Mouse (Mus musculus) layer of hippocampus, postnatal 36 days (tissue): Measurements from ENCODE around the gene Zfx. TPM values are rescaled to one million over a fixed set of nuclear protein-coding genes. Genes with fewer than 3 reads are reported as not detected.
A peak's percentile ranks its signal among the peaks of the same experiment; 100 is the strongest.

Source experiments
- DNase-seq, 2 experiments: peaks; one replicate each; pipeline ENCODE4 v3.0.0; 2022
- total RNA-seq, 2 experiments: library from RNA; stranded (reverse); gene quantifications; 2 replicates each; pipeline ENCODE4 v1.2.3; 2021

Zfx gene
- total RNA-seq, 2 experiments from 2014 or later: 32.0 to 35.0 TPM

DNA sequence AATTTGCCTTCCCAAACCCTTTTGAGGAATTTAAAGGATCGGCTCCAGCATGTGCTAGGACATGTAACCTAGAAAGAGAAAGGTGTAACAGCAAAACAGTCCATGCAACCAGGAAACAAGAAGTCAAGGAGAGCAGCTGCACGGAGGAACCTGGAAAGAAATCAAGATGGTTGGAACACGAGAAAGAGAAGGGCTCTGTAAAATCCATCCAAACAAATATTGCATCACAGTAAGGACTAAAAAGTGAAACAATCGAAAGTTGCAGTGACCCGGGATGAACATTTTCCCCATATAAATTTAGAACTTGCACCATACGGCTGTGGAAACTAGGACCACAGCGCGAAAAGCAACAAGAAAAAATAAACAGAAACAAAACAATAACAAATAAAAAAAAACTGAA, 62.8 kb downstream of the Zfx start:
- DNase-seq: no peak

- no peak for DNase-seq
Observed at GRCm38 (mm10) chrX:94058748-94059147, 64.8 kb downstream of the Zfx start.

DNA sequence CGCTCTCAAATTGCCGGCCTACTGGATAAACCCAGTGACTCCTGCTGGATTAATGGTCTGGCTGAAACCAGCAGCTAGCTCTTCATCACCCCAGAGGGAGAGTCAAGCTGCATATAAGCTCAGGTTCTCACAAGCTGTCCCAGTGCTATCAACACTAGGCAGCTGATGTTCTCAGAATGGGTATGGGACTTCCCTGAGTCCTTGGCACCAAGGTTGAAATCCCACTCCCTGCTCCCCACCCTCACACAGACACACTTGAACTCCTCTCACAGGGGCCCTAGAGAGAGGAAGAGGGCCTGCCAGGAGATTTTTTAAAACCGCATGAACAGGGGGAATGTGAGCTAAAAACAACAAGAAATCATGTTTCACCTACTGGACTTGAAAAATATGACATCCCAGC, 74.5 kb downstream of the Zfx start:
- DNase-seq: no peak

DNA sequence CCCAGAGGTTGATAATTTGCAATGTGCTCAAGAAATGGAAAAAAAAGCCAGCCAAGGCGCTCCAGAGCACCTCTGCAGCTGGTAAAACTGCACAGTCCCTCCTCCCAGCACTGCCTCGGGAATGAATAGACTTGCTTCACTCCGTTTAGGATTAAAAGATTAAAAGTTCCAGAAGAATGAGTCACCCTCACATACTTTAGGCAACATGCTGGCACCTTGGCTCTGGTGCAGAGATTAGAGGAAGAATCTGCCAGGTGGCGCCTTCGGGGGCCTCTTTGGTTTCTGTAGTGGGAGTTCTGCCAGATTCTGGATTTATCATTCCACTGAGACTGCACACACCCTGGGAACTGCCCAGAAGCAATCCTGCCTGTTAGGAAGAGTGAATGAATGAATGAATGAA, 75.5 kb downstream of the Zfx start:
- peak in 1 of 2 experiments; percentile 7 for DNase-seq

GRCm38 (mm10) chrX:94047381-94047780, 76.1 kb downstream of the Zfx start:
- no peak for DNase-seq

DNA sequence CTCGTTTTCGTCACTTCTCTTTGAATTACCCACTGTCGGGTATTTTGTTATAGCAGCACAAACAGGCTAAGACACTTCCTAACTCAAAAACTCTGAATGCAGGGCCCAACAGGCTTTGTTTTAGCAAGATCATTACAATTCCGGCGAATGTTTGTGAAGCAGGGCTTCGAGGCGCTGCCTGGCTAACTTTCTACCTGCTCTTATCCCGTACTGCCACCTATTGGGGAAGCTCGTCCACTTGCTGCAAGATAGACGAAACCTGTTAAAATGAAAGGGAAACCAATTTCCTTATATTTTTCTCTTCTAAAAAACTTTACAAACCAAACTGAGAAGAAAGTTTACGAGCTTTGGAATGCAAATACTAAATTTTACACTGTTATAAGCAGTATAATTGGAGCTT, 90.6 kb downstream of the Zfx start:
- peak; percentile 4 to 10 for DNase-seq

DNA sequence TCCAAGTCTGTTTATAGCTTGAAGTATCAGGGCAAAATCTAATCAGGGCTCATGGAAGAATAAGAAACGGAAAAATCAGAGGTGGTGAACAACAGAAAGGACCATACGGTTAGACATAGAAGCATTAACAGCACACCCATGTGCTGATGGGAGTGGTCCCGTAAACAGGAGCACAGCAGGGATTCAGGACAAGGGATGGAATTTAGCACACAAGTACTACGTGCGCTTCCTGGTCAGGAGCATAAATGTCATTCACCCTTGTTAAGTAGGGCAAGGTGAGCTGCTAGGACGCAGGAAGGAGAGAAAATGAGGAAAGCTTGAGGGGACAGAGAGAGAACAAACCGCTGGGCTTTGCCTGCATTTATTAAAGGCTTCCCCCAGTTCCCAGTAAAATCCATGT, 93.4 kb downstream of the Zfx start:
- DNase-seq: no peak

Other genes starting within 250 kb of the Zfx start
- not detected for gene AU015836, start 155.0 kb downstream of the Zfx start, total RNA-seq
- gene Eif2s3x, start 89.2 kb upstream of the Zfx start, total RNA-seq: 100 to 1,000 TPM in 1 of 2 experiments, 10 to 100 TPM in 1; 96.1 to 148 TPM
- gene Klhl15, start 110.9 kb upstream of the Zfx start, total RNA-seq: 10 to 100 TPM; 26.0 to 29.3 TPM
- under 1 TPM in 1 of 2 experiments, not detected in 1; 0.13 TPM for gene Fam90a1b, start 243.1 kb upstream of the Zfx start, total RNA-seq
- 10 to 100 TPM; 71.2 to 78.2 TPM for gene Apoo, start 243.4 kb upstream of the Zfx start, total RNA-seq